Mouse (Mus musculus) forebrain, embryonic 16.5 days (tissue): ENCODE data around the gene Fam25c. TPM values are rescaled to one million over a fixed set of nuclear protein-coding genes. Genes with fewer than 3 reads are reported as not detected.

Experiments used
- ATAC-seq: fragments of 200-750 bp; cut with Nextera tagmentation; 2 replicates; pipeline ENCODE4 v1.8.0; 2017; ENCODE audit warnings: mild to moderate bottlenecking, moderate library complexity
- H3K27ac ChIP-seq: fragments of 300-500 bp; sonication (generic); 2 replicates; pipeline ENCODE4 v1.5.1; 2014; ENCODE audit warnings: low read length, control low read depth
- H3K27me3 ChIP-seq: fragments of 300-500 bp; sonication (generic); replicated peaks from 2 replicates; pipeline ENCODE4 v1.6.1; 2014; ENCODE audit warnings: low read length; ENCODE audit not compliant: control insufficient read depth, insufficient read depth
- H3K36me3 ChIP-seq: fragments of 300-500 bp; sonication (generic); 2 replicates; pipeline ENCODE4 v1.6.1; 2014; ENCODE audit not compliant: control insufficient read depth, insufficient read depth
- H3K4me1 ChIP-seq: fragments of 300-500 bp; sonication (generic); replicated peaks from 2 replicates; pipeline ENCODE4 v1.6.1; 2014; ENCODE audit warnings: low read length; ENCODE audit not compliant: control insufficient read depth, insufficient read depth
- H3K4me2 ChIP-seq: fragments of 300-500 bp; sonication (generic); 2 replicates; pipeline ENCODE4 v1.6.1; 2014; ENCODE audit warnings: mild to moderate bottlenecking, low read length, control low read depth
- H3K4me3 ChIP-seq: fragments of 300-500 bp; sonication (generic); replicated peaks from 2 replicates; pipeline ENCODE4 v1.5.1; 2014; ENCODE audit warnings: mild to moderate bottlenecking, low read length, control low read depth
- H3K9ac ChIP-seq: fragments of 300-500 bp; sonication (generic); replicated peaks from 2 replicates; pipeline ENCODE4 v1.6.1; 2014; ENCODE audit warnings: low read depth, low read length, control low read depth
- H3K9me3 ChIP-seq: fragments of 300-500 bp; sonication (generic); 2 replicates; pipeline ENCODE4 v1.6.1; 2016; ENCODE audit warnings: low read length; ENCODE audit not compliant: control insufficient read depth
- WGBS: fragments of 180-500 bp; shearing (Covaris S2); extraction: QIAGEN DNeasy Blood & Tissue Kit; methylation state at CpG from one replicate; pipeline ENCODE4 v1.1.7; 2014; 5-methylcytosine and 5-hydroxymethylcytosine counted together
- polyA plus RNA-seq: library from polyadenylated mRNA; unstranded; fragments of >200 nt; fragmentation: Nextera tagmentation; extraction: Ambion mirVana; gene quantifications from 2 replicates; pipeline ENCODE4 v1.2.1, GENCODE M21; 2015

Gene Fam25c
- polyA plus RNA-seq, 1 experiment from 2014 or later: not detected

GRCm38 (mm10) chr14:34311021-34311631, 44.1 kb downstream of the Fam25c start:
- H3K9ac ChIP-seq: peak overlapping the region; percentile 98
- WGBS: 0% methylated on average over 45 of the region's 47 CpGs
- H3K36me3 ChIP-seq: no peaks in the 10 kb centered on the region
- peak overlapping the region; percentile 90 for H3K27ac ChIP-seq
- no peaks in the 10 kb centered on the region for H3K9me3 ChIP-seq
- H3K4me1 ChIP-seq: peaks cover 24% of the 10 kb centered on the region
- H3K27me3 ChIP-seq: no peaks in the 10 kb centered on the region
- peak; percentile 21 for ATAC-seq
- H3K4me2 ChIP-seq: peak overlapping the region; percentile 86
- peak overlapping the region; percentile 97 for H3K4me3 ChIP-seq

- Histone ChIP-seq H3K4me2 (peak within 1 kb of the TSS; percentile 86), H3K9ac (peak within 1 kb of the TSS; percentile 98), H3K27ac (peak within 1 kb of the TSS; percentile 90), H3K36me3 (no peaks in the 10 kb centered on the region), H3K9me3 (no peaks in the 10 kb centered on the region), H3K4me1 (peaks cover 24% of the 10 kb centered on the region), H3K4me3 (peak within 1 kb of the TSS; percentile 97), H3K27me3 (no peaks in the 10 kb centered on the region)
- peak; percentile 93 for ATAC-seq
- WGBS: under 1% methylated on average over 78 of the region's 100 CpGs
Observed at GRCm38 (mm10) chr14:34310234-34310965, 44.8 kb downstream of the Fam25c start, which contains the start of the genes Shld2 and Glud1. Gene Shld2 (minus strand): TSS chr14:34310493. Gene Glud1 (plus strand): TSS chr14:34310727.

GRCm38 (mm10) chr14:34309907-34310233, 45.4 kb downstream of the Fam25c start:
- Histone ChIP-seq H3K9ac (peak overlapping the region; percentile 98), H3K4me1 (peaks cover 22% of the 10 kb centered on the region), H3K9me3 (no peaks in the 10 kb centered on the region), H3K4me2 (peak overlapping the region; percentile 65), H3K27me3 (no peaks in the 10 kb centered on the region), H3K4me3 (peak overlapping the region; percentile 97), H3K27ac (peak overlapping the region; percentile 88), H3K36me3 (no peaks in the 10 kb centered on the region)
- 15% methylated on average over 5 of the region's 5 CpGs for WGBS
- no peak for ATAC-seq

GRCm38 (mm10) chr14:34309266-34309665, 46.0 kb downstream of the Fam25c start:
- H3K9me3 ChIP-seq: no peaks in the 10 kb centered on the region
- no peaks in the 10 kb centered on the region for H3K36me3 ChIP-seq
- no peak for ATAC-seq
- no peak overlapping the region for H3K9ac ChIP-seq
- H3K4me1 ChIP-seq: peaks cover 21% of the 10 kb centered on the region
- H3K27me3 ChIP-seq: no peaks in the 10 kb centered on the region
- no peak overlapping the region for H3K4me3 ChIP-seq
- H3K4me2 ChIP-seq: no peak overlapping the region
- no peak overlapping the region for H3K27ac ChIP-seq
- 85% methylated on average over 4 of the region's 4 CpGs for WGBS

- Histone ChIP-seq H3K4me2 (no peak overlapping the region), H3K9ac (no peak overlapping the region), H3K9me3 (no peaks in the 10 kb centered on the region), H3K4me3 (no peak overlapping the region), H3K27ac (no peak overlapping the region), H3K36me3 (no peaks in the 10 kb centered on the region), H3K4me1 (no peaks in the 10 kb centered on the region), H3K27me3 (no peaks in the 10 kb centered on the region)
- 47% methylated on average over 5 of the region's 5 CpGs for WGBS
- no peak for ATAC-seq
Observed at GRCm38 (mm10) chr14:34303265-34303680, 52.0 kb downstream of the Fam25c start.

- no peak for ATAC-seq
- H3K4me2 ChIP-seq: no peak overlapping the region
- no peak overlapping the region for H3K27ac ChIP-seq
- no peaks in the 10 kb centered on the region for H3K9me3 ChIP-seq
- no peak overlapping the region for H3K4me3 ChIP-seq
- 91% methylated on average over 5 of the region's 5 CpGs for WGBS
- H3K36me3 ChIP-seq: no peaks in the 10 kb centered on the region
- no peaks in the 10 kb centered on the region for H3K4me1 ChIP-seq
- no peaks in the 10 kb centered on the region for H3K27me3 ChIP-seq
- no peak overlapping the region for H3K9ac ChIP-seq
Observed at GRCm38 (mm10) chr14:34302681-34303242, 52.5 kb downstream of the Fam25c start.

Other genes starting within 250 kb of the Fam25c start
- 0.11 TPM in 2 replicates for gene Npy4r, start 202.9 kb downstream of the Fam25c start, polyA plus RNA-seq
- 4.2 and 6.1 TPM in 2 replicates for gene Gprin2, start 153.8 kb downstream of the Fam25c start, polyA plus RNA-seq
- 0.61 TPM in 2 replicates for gene Syt15, start 135.8 kb downstream of the Fam25c start, polyA plus RNA-seq
- 6.6 TPM in 2 replicates for gene Shld2, start 44.9 kb downstream of the Fam25c start, polyA plus RNA-seq
- gene Glud1, start 44.7 kb downstream of the Fam25c start, polyA plus RNA-seq: 86.0 and 94.3 TPM in 2 replicates
- gene Sncg, start 19.4 kb upstream of the Fam25c start, polyA plus RNA-seq: 1.9 and 4.2 TPM in 2 replicates
- gene Mmrn2, start 20.0 kb upstream of the Fam25c start, polyA plus RNA-seq: 3.9 and 4.8 TPM in 2 replicates
- 21.1 and 25.2 TPM in 2 replicates for gene Bmpr1a, start 147.9 kb upstream of the Fam25c start, polyA plus RNA-seq
- gene 9230112D13Rik, start 167.4 kb upstream of the Fam25c start, polyA plus RNA-seq: not detected in 2 replicates
- gene Ldb3, start 233.2 kb upstream of the Fam25c start, polyA plus RNA-seq: 0.39 and 0.55 TPM in 2 replicates
- not detected in 2 replicates for gene Opn4, start 244.7 kb upstream of the Fam25c start, polyA plus RNA-seq